ENCODE assay signal across 28 mouse cellular contexts in genomic region chr3:85827815-85828214, GRCm38 (mm10). TPM values are rescaled to one million over a fixed set of nuclear protein-coding genes. Genes with fewer than 3 reads are reported as not detected.
DNase-seq lines count a peak whose midpoint lies in the region; ATAC-seq and TF ChIP-seq lines count a peak whose summit lies in the region.
"Had no signal": no experiment of that assay in that cellular context is flagged by ENCODE, and none has a peak within 500 bp of the region (broad histone marks: within the 10 kb centered on the region; RNA-seq: fewer than 3 reads in every experiment).

No protein-coding gene starts in this region.

- H3K4me1 ChIP-seq in heart, adult 2 months (ENCODE audit: control insufficient read depth, insufficient read depth, low read length), result peaks cover 4% of the 10 kb centered on the region
- H3K4me1 ChIP-seq in kidney, adult 2 months (ENCODE audit: control insufficient read depth, insufficient read depth, low read length), result peaks cover 18% of the 10 kb centered on the region
- 0 out of 2 replicates have a peak, but pooled peaks cover 4% of the 10 kb centered on the region for H3K4me1 ChIP-seq in kidney, postnatal 0 days (replicated peaks; ENCODE audit: insufficient read depth, low read length)
- H3K4me1 ChIP-seq: embryonic facial prominence, embryonic 12.5 days; liver, embryonic 15.5 days had no signal

- TF ChIP-seq POLR2A in heart, adult 2 months (IDR thresholded peaks at IDR 0.05; ENCODE audit: insufficient read depth, low read depth, low read length), result no peak
- no peak for TF ChIP-seq POLR2A in kidney, adult 2 months (IDR thresholded peaks at IDR 0.05; ENCODE audit: low read depth, low read length)

- no peak for DNase-seq in heart, adult 2 months
- no peak for DNase-seq in heart, adult 18-20 months
- DNase-seq in Patski (ENCODE audit: low read depth, low spot score) (no peak), MN1 (ENCODE audit: low spot score) (no peak)
- DNase-seq in kidney, adult 2 months, result peak; percentile 48
- peak; percentile 83 for DNase-seq in kidney, postnatal 0 days (ENCODE audit: low spot score)
- DNase-seq in layer of hippocampus, postnatal 36 days, result no peak
- no peak for DNase-seq in thymus, postnatal 36 days
- DNase-seq: adrenal gland, postnatal 14 days; cerebellum, adult 2 months; gastrocnemius, postnatal 36 days; lung, embryonic 14.5 days; lung, postnatal 14 days; midbrain, embryonic 14.5 days; retina, postnatal 1 day; right cerebral cortex, postnatal 14 days; thymus, postnatal 14 days had no signal

- intact Hi-C loops in heart, adult 2 months (cut with DNase I), result no loop called here

- no peak for TF ChIP-seq EP300 in heart, adult 2 months (IDR thresholded peaks at IDR 0.05; ENCODE audit: insufficient read depth, low read depth, low read length)

- H3K79me2 ChIP-seq in heart, adult 2 months (replicated peaks; ENCODE audit: control insufficient read depth, insufficient read depth, low read length), result no peaks in the 10 kb centered on the region

- no peaks in the 10 kb centered on the region for H3K36me3 ChIP-seq in heart, adult 2 months (ENCODE audit: control insufficient read depth, insufficient read depth, low read length)
- H3K36me3 ChIP-seq in kidney, adult 2 months (ENCODE audit: control insufficient read depth, insufficient read depth, low read length), result no peaks in the 10 kb centered on the region
- H3K36me3 ChIP-seq in kidney, postnatal 0 days (ENCODE audit: insufficient read depth, low read length), result no peaks in the 10 kb centered on the region
- H3K36me3 ChIP-seq: embryonic facial prominence, embryonic 12.5 days; forebrain, embryonic 10.5 days; forebrain, embryonic 15.5 days; hindbrain, embryonic 10.5 days; hindbrain, embryonic 15.5 days; liver, embryonic 15.5 days; neural tube, embryonic 15.5 days had no signal

- WGBS in heart, adult 2 months, result 68% methylated on average over 6 of the region's 6 CpGs
- WGBS in kidney, adult 2 months, result 36% methylated on average over 6 of the region's 6 CpGs
- 29% methylated on average over 6 of the region's 6 CpGs for whole genome bisulfite sequencing in kidney, postnatal 0 days

- no peak overlapping the region for H3K9ac ChIP-seq in heart, adult 2 months (ENCODE audit: low read depth, low read length)
- no peak overlapping the region for H3K9ac ChIP-seq in kidney, postnatal 0 days (ENCODE audit: low read depth, low read length)
- H3K9ac ChIP-seq: embryonic facial prominence, embryonic 12.5 days; forebrain, embryonic 15.5 days; hindbrain, embryonic 15.5 days; liver, embryonic 15.5 days; lung, embryonic 14.5 days; neural tube, embryonic 15.5 days had no signal

- TF ChIP-seq CTCF in heart, adult 2 months (IDR thresholded peaks at IDR 0.05), result no peak
- no peak for TF ChIP-seq CTCF in Patski (IDR thresholded peaks at IDR 0.05)
- TF ChIP-seq CTCF in kidney, adult 2 months (conservative IDR thresholded peaks at IDR 0.05; ENCODE audit: insufficient read depth, insufficient read length, low read depth, low read length), result no peak
- no peak for TF ChIP-seq CTCF in kidney, postnatal 0 days (IDR thresholded peaks at IDR 0.05; ENCODE audit: low read depth)

- no peak overlapping the region for H3K4me3 ChIP-seq in heart, adult 2 months
- no peak overlapping the region for H3K4me3 ChIP-seq in kidney, adult 2 months (ENCODE audit: insufficient read depth, low read depth, low read length)
- H3K4me3 ChIP-seq in kidney, postnatal 0 days (replicated peaks; ENCODE audit: low read depth, low read length), result no peak overlapping the region
- H3K4me3 ChIP-seq: embryonic facial prominence, embryonic 12.5 days; forebrain, embryonic 10.5 days; forebrain, embryonic 15.5 days; hindbrain, embryonic 10.5 days; hindbrain, embryonic 15.5 days; liver, embryonic 15.5 days; neural tube, embryonic 15.5 days had no signal

- in situ Hi-C loops in Patski (cut with MboI; ENCODE audit: low pct_unique_long_range_greater_than_20kb), result no loop called here

- CTCF ChIA-PET in Patski (lab: Charles Lee), result interaction anchor here (0.6 to 1.3 kb wide), 6 partner anchors 11 to 96 kb away, joined by 3 to 6 read pairs (median 3); no protein-coding TSS in a partner anchor

- no peak overlapping the region for H3K4me2 ChIP-seq in kidney, postnatal 0 days (ENCODE audit: low read length)
- H3K4me2 ChIP-seq: embryonic facial prominence, embryonic 12.5 days; forebrain, embryonic 15.5 days; hindbrain, embryonic 15.5 days; liver, embryonic 15.5 days; lung, embryonic 14.5 days; neural tube, embryonic 15.5 days had no signal

- H3K9me3 ChIP-seq in kidney, postnatal 0 days (replicated peaks; ENCODE audit: low read length), result no peaks in the 10 kb centered on the region
- H3K9me3 ChIP-seq: embryonic facial prominence, embryonic 12.5 days; forebrain, embryonic 10.5 days; forebrain, embryonic 15.5 days; hindbrain, embryonic 10.5 days; hindbrain, embryonic 15.5 days; liver, embryonic 15.5 days; neural tube, embryonic 15.5 days had no signal

- H3K27me3 ChIP-seq in heart, adult 2 months (ENCODE audit: control insufficient read depth, insufficient read depth, low read length), result no peaks in the 10 kb centered on the region
- H3K27me3 ChIP-seq in Patski, result no peaks in the 10 kb centered on the region
- H3K27me3 ChIP-seq in kidney, adult 2 months (replicated peaks; ENCODE audit: control insufficient read depth, insufficient read depth, low read length), result no peaks in the 10 kb centered on the region
- H3K27me3 ChIP-seq in kidney, postnatal 0 days (ENCODE audit: insufficient read depth, low read length), result no peaks in the 10 kb centered on the region
- H3K27me3 ChIP-seq: embryonic facial prominence, embryonic 12.5 days; forebrain, embryonic 15.5 days; hindbrain, embryonic 15.5 days; liver, embryonic 15.5 days; neural tube, embryonic 15.5 days had no signal

- peak overlapping the region; percentile 10 for H3K27ac ChIP-seq in heart, adult 2 months
- H3K27ac ChIP-seq in kidney, adult 2 months (ENCODE audit: insufficient read depth, low read depth, low read length), result peak overlapping the region; percentile 60; the same call in 1 of the 2 replicates
- peak overlapping the region; percentile 62 for H3K27ac ChIP-seq in kidney, postnatal 0 days
- H3K27ac ChIP-seq: embryonic facial prominence, embryonic 12.5 days; forebrain, embryonic 10.5 days; forebrain, embryonic 15.5 days; hindbrain, embryonic 10.5 days; hindbrain, embryonic 15.5 days; liver, embryonic 15.5 days; neural tube, embryonic 15.5 days had no signal

- POLR2A ChIA-PET in Patski (lab: Charles Lee), result interaction anchor here (0.5 to 1.0 kb wide), 2 partner anchors 11 to 907 kb away, joined by 3 read pairs; partner anchors contain the start of gene Fam160a1

- peak; percentile 64 for ATAC-seq in Patski
- ATAC-seq in kidney, postnatal 0 days (replicated peaks; ENCODE audit: low FRiP score, low read depth), result peak; percentile 72
- ATAC-seq: CD4-positive, CD25-positive, alpha-beta regulatory T cell, adult 4 months; forebrain, embryonic 15.5 days; inflammation-experienced regulatory T-cells, adult 6 months had no signal

RNA-seq across cellular contexts. Expression of gene Fam160a1, which starts 10.7 kb away (rescaled TPM):
- 10 to 100 TPM; 47.0 to 68.1 TPM for total RNA-seq in heart, adult 2 months (2021)
- 25.0 and 38.7 TPM in 2 replicates for polyA plus RNA-seq in heart, adult 2 months (2012; rRNA removed)
- 10 to 100 TPM; 47.6 to 48.0 TPM for total RNA-seq in heart, adult 18-20 months (2021)
- 22.4 TPM for polyA plus RNA-seq in Patski (2021)
- polyA plus RNA-seq in kidney, adult 2 months (2012; rRNA removed), result 8.5 and 10.3 TPM in 2 replicates
- 5.5 and 6.8 TPM in 2 replicates for polyA plus RNA-seq in kidney, postnatal 0 days (2015; fragmentation: Nextera tagmentation; extraction: Ambion mirVana)
- 10 to 100 TPM; 11.1 to 15.5 TPM for total RNA-seq in layer of hippocampus, postnatal 36 days (2021)

RNA-seq across cellular contexts. Expression of gene Glt28d2, which starts 59.5 kb away (rescaled TPM):
- 1 to 10 TPM; 6.3 to 8.5 TPM for total RNA-seq in heart, adult 2 months (2021)
- polyA plus RNA-seq in heart, adult 2 months (2012; rRNA removed), result 1.9 and 3.1 TPM in 2 replicates
- total RNA-seq in heart, adult 18-20 months (2021), result 1 to 10 TPM; 8.1 to 8.6 TPM
- 3.6 TPM for polyA plus RNA-seq in Patski (2021)
- 1.7 and 2.1 TPM in 2 replicates for polyA plus RNA-seq in kidney, adult 2 months (2012; rRNA removed)
- polyA plus RNA-seq in kidney, postnatal 0 days (2015; fragmentation: Nextera tagmentation; extraction: Ambion mirVana), result 4.5 and 5.0 TPM in 2 replicates
- total RNA-seq in layer of hippocampus, postnatal 36 days (2021), result under 1 TPM; 0.25 to 0.30 TPM
- total RNA-seq: monocyte, adult 5-6 weeks had no signal

RNA-seq across cellular contexts. Expression of gene Gm37240, which starts 59.5 kb away (rescaled TPM):
- 10 to 100 TPM; 36.6 to 45.3 TPM for total RNA-seq in heart, adult 2 months (2021)
- polyA plus RNA-seq in heart, adult 2 months (2012; rRNA removed), result 21.9 and 25.0 TPM in 2 replicates
- 10 to 100 TPM; 30.0 to 39.3 TPM for total RNA-seq in heart, adult 18-20 months (2021)
- polyA plus RNA-seq in Patski (2021), result 10.8 TPM
- 5.5 and 10.9 TPM in 2 replicates for polyA plus RNA-seq in kidney, adult 2 months (2012; rRNA removed)
- polyA plus RNA-seq in kidney, postnatal 0 days (2015; fragmentation: Nextera tagmentation; extraction: Ambion mirVana), result 10.8 and 12.0 TPM in 2 replicates
- total RNA-seq in layer of hippocampus, postnatal 36 days (2021), result not detected
- total RNA-seq: monocyte, adult 5-6 weeks had no signal
- polyA plus RNA-seq: testis, adult 2 months had no signal

Comparison
In these comparisons a context has a peak if more than half of its experiments do, and no peak if none do; other contexts are left out.
1. DNase-seq: peak in kidney, adult 2 months (single experiment) and kidney, postnatal 0 days (single experiment); none in heart, adult 2 months (0 of 2), heart, adult 18-20 months (0 of 2), Patski (single experiment), layer of hippocampus, postnatal 36 days (0 of 2), thymus, postnatal 36 days (0 of 2) and MN1 (single experiment).
2. H3K27ac ChIP-seq: peak in every context shown above with its lines; median percentile 62 in kidney, postnatal 0 days; 60 in kidney, adult 2 months; 10 in heart, adult 2 months.